In the genomic region with DNA sequence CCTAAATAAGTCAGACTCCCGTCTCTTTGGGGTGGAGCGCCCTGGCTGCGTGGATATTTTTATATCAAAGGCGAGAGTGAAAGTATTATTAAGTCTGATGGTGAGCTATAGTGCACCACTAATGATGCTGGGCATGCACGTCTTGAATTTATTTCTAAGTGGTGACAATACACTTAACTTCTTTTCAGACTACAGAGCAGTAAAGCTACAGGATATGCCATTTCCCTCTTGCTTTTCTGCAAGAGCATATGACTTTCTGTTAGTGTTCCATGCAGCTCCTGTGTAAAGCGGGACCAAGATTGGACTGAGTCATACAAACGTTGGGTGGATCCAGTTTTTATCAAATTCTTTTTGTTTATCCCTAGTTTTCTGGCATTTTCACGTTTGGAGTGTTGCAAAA, we compare ENCODE assay signal across 8 mouse cellular contexts. TPM values are rescaled to one million over a fixed set of nuclear protein-coding genes. Genes with fewer than 3 reads are reported as not detected.
DNase-seq lines count a peak whose midpoint lies in the region; ATAC-seq and TF ChIP-seq lines count a peak whose summit lies in the region.

No protein-coding gene starts in this region.

- H3K4me2 ChIP-seq in intestine, embryonic 14.5 days (ENCODE audit: low read length): peak overlapping the region; percentile 73
- H3K4me2 ChIP-seq in midbrain, embryonic 13.5 days (replicated peaks): peak overlapping the region; percentile 99

- no peak for TF ChIP-seq CTCF in cerebellum, adult 2 months (IDR thresholded peaks at IDR 0.05; ENCODE audit: borderline replicate concordance, insufficient read depth, low read depth, low read length)

- peak overlapping the region; percentile 31; the same call in 1 of the 2 replicates for H3K27ac ChIP-seq in cerebellum, adult 2 months (ENCODE audit: insufficient read depth, low read length)
- peak overlapping the region; percentile 98 for H3K27ac ChIP-seq in forebrain, embryonic 10.5 days
- H3K27ac ChIP-seq in intestine, embryonic 14.5 days (ENCODE audit: low read depth): peak overlapping the region; percentile 83
- H3K27ac ChIP-seq in midbrain, embryonic 13.5 days: peak overlapping the region; percentile 89

- no peak for DNase-seq in cerebellum, adult 2 months
- peak; percentile 81 for DNase-seq in 416B (ENCODE audit: low read depth)
- no peak for DNase-seq in forebrain, embryonic 10.5 days (ENCODE audit: extremely low spot score, low spot score)
- DNase-seq in intestine, embryonic 14.5 days (ENCODE audit: low spot score): no peak
- no peak for DNase-seq in adrenal gland, postnatal 14 days

- no peaks in the 10 kb centered on the region for H3K27me3 ChIP-seq in cerebellum, adult 2 months (ENCODE audit: control insufficient read depth, insufficient read depth, low read length)
- no peaks in the 10 kb centered on the region for H3K27me3 ChIP-seq in forebrain, embryonic 10.5 days (ENCODE audit: poor library complexity, severe bottlenecking)
- no peaks in the 10 kb centered on the region for H3K27me3 ChIP-seq in intestine, embryonic 14.5 days (replicated peaks; ENCODE audit: control insufficient read depth, insufficient read depth, low read length)
- H3K27me3 ChIP-seq in midbrain, embryonic 13.5 days: no peaks in the 10 kb centered on the region

- H3K9ac ChIP-seq in intestine, embryonic 14.5 days (ENCODE audit: low read length): peak overlapping the region; percentile 47
- peak overlapping the region; percentile 63 for H3K9ac ChIP-seq in midbrain, embryonic 13.5 days (replicated peaks)

- H3K9me3 ChIP-seq in forebrain, embryonic 10.5 days: no peaks in the 10 kb centered on the region
- H3K9me3 ChIP-seq in intestine, embryonic 14.5 days (ENCODE audit: control insufficient read depth, low read length): no peaks in the 10 kb centered on the region
- no peaks in the 10 kb centered on the region for H3K9me3 ChIP-seq in midbrain, embryonic 13.5 days

- H3K36me3 ChIP-seq in forebrain, embryonic 10.5 days (replicated peaks): peaks cover 25% of the 10 kb centered on the region
- H3K36me3 ChIP-seq in intestine, embryonic 14.5 days (ENCODE audit: control insufficient read depth, insufficient read depth, low read length): peaks cover 18% of the 10 kb centered on the region
- peaks cover 8% of the 10 kb centered on the region for H3K36me3 ChIP-seq in midbrain, embryonic 13.5 days

- no peaks in the 10 kb centered on the region; the same call in none of the 2 replicates for H3K4me1 ChIP-seq in cerebellum, adult 2 months (ENCODE audit: control insufficient read depth, insufficient read depth, low read length)
- peaks cover 31% of the 10 kb centered on the region for H3K4me1 ChIP-seq in forebrain, embryonic 10.5 days
- H3K4me1 ChIP-seq in intestine, embryonic 14.5 days (replicated peaks; ENCODE audit: control insufficient read depth, insufficient read depth, low read length): peaks cover 21% of the 10 kb centered on the region
- H3K4me1 ChIP-seq in midbrain, embryonic 13.5 days (replicated peaks): peaks cover 38% of the 10 kb centered on the region

- ATAC-seq in cerebellum, adult (ENCODE audit: insufficient number of reproducible peaks, low FRiP score, low TSS enrichment): no peak
- ATAC-seq in intestine, embryonic 14.5 days (replicated peaks; ENCODE audit: low FRiP score, low TSS enrichment, low read depth): no peak
- no peak for ATAC-seq in midbrain, embryonic 13.5 days
- no peak for ATAC-seq in megakaryocyte-erythroid progenitor cell, adult 5-6 weeks (replicated peaks; ENCODE audit: low FRiP score, low TSS enrichment, poor library complexity, severe bottlenecking)

- no peak for TF ChIP-seq POLR2A in cerebellum, adult 2 months (IDR thresholded peaks at IDR 0.05; ENCODE audit: borderline replicate concordance, insufficient read depth, low read length)

- peak overlapping the region; percentile 67 for H3K4me3 ChIP-seq in cerebellum, adult 2 months (replicated peaks; ENCODE audit: insufficient read depth, low read depth, low read length)
- peak overlapping the region; percentile 87 for H3K4me3 ChIP-seq in forebrain, embryonic 10.5 days
- H3K4me3 ChIP-seq in intestine, embryonic 14.5 days (ENCODE audit: low read depth, low read length): peak overlapping the region; percentile 78
- H3K4me3 ChIP-seq in midbrain, embryonic 13.5 days (replicated peaks): peak overlapping the region; percentile 72

- 6% methylated on average over 8 of the region's 8 CpGs for WGBS in cerebellum, adult 2 months
- WGBS in forebrain, embryonic 10.5 days: 23% methylated on average over 8 of the region's 8 CpGs
- WGBS in intestine, embryonic 14.5 days: 16% methylated on average over 8 of the region's 8 CpGs
- WGBS in midbrain, embryonic 13.5 days: 19% methylated on average over 8 of the region's 8 CpGs

RNA-seq across cellular contexts. Expression of gene Fbxo5, which starts 1.0 kb away (rescaled TPM):
- 3.8 and 5.0 TPM in 2 replicates for polyA plus RNA-seq in cerebellum, adult 2 months (2012; rRNA removed)
- 113 and 132 TPM in 2 replicates for polyA plus RNA-seq in forebrain, embryonic 10.5 days (2016; fragmentation: Nextera tagmentation; extraction: Ambion mirVana)
- polyA plus RNA-seq in intestine, embryonic 14.5 days (2014; fragmentation: Nextera tagmentation; extraction: Ambion mirVana): 61.4 and 66.9 TPM in 2 replicates
- 30.6 and 32.1 TPM in 2 replicates for polyA plus RNA-seq in midbrain, embryonic 13.5 days (2015; fragmentation: Nextera tagmentation; extraction: Ambion mirVana)
- 91.9 and 94.5 TPM in 2 replicates for total RNA-seq in megakaryocyte-erythroid progenitor cell, adult 5-6 weeks (2014; fragmentation: Nextera tagmentation)
- total RNA-seq in megakaryocyte-erythroid progenitor cell, adult 5-6 weeks (2017): 39.0 and 49.5 TPM in 2 replicates
- 6.3 and 8.6 TPM in 2 replicates for total RNA-seq in adrenal gland, postnatal 14 days (2021)

RNA-seq across cellular contexts. Expression of gene Mtrf1l, which starts 17.3 kb away (rescaled TPM):
- polyA plus RNA-seq in cerebellum, adult 2 months (2012; rRNA removed): 5.8 and 7.0 TPM in 2 replicates
- polyA plus RNA-seq in forebrain, embryonic 10.5 days (2016; fragmentation: Nextera tagmentation; extraction: Ambion mirVana): 10.9 and 12.6 TPM in 2 replicates
- polyA plus RNA-seq in intestine, embryonic 14.5 days (2014; fragmentation: Nextera tagmentation; extraction: Ambion mirVana): 18.5 and 21.9 TPM in 2 replicates
- polyA plus RNA-seq in midbrain, embryonic 13.5 days (2015; fragmentation: Nextera tagmentation; extraction: Ambion mirVana): 12.0 and 12.2 TPM in 2 replicates
- total RNA-seq in megakaryocyte-erythroid progenitor cell, adult 5-6 weeks (2014; fragmentation: Nextera tagmentation): 13.1 and 16.3 TPM in 2 replicates
- total RNA-seq in megakaryocyte-erythroid progenitor cell, adult 5-6 weeks (2017): 24.3 and 49.2 TPM in 2 replicates
- 11.9 and 13.5 TPM in 2 replicates for total RNA-seq in adrenal gland, postnatal 14 days (2021)

Comparison
In these comparisons a context has a peak if more than half of its experiments do, and no peak if none do; other contexts are left out.
1. H3K27ac ChIP-seq: peak in every context shown above with its lines; median percentile 98 in forebrain, embryonic 10.5 days; 89 in midbrain, embryonic 13.5 days; 83 in intestine, embryonic 14.5 days; 31 in cerebellum, adult 2 months.